Comparison of ENCODE assay signal across 21 mouse cellular contexts in the genomic region with DNA sequence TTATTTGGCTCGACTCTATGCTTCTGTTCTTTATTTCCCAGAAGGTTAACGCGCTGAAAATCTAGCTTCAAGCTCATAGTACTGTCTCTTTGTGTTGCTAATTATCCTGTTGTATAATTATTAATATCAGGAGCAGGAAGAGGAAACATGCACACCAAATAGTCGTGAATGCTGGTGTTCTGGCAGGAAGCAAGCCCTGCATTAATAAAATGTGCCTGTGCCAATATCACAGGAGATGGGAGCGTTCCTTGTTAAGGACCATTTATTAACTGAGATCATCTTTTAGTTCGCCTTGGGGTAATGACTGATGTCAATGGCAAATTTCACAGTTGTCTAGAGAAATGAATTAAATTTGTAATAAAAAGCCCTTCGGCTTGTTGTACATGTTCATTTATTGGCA.
DNase-seq lines count a peak whose midpoint lies in the region; ATAC-seq and TF ChIP-seq lines count a peak whose summit lies in the region.
"Had no signal": no experiment of that assay in that cellular context is flagged by ENCODE, and none has a peak within 500 bp of the region (broad histone marks: within the 10 kb centered on the region; RNA-seq: fewer than 3 reads in every experiment).

No protein-coding gene starts in this region.

- no peak for ATAC-seq in forebrain, embryonic 12.5 days (ENCODE audit: low FRiP score)
- no peak for ATAC-seq in hindbrain, embryonic 14.5 days (ENCODE audit: low FRiP score)
- ATAC-seq in midbrain, embryonic 15.5 days (replicated peaks): no peak
- ATAC-seq: activated CD4-positive, CD25-positive, alpha-beta regulatory T cell, adult 4 months; Patski had no signal

- H3K4me1 ChIP-seq in forebrain, embryonic 12.5 days: peaks cover 48% of the 10 kb centered on the region
- H3K4me1 ChIP-seq in hindbrain, embryonic 14.5 days (replicated peaks; ENCODE audit: control insufficient read depth, insufficient read depth, low read length): peaks cover 32% of the 10 kb centered on the region
- H3K4me1 ChIP-seq in midbrain, embryonic 15.5 days: peaks cover 27% of the 10 kb centered on the region
- H3K4me1 ChIP-seq: embryonic facial prominence, embryonic 15.5 days; heart, embryonic 15.5 days had no signal

- no peaks in the 10 kb centered on the region for H3K36me3 ChIP-seq in forebrain, embryonic 12.5 days (replicated peaks)
- no peaks in the 10 kb centered on the region for H3K36me3 ChIP-seq in hindbrain, embryonic 14.5 days (replicated peaks; ENCODE audit: control insufficient read depth, insufficient read depth)
- no peaks in the 10 kb centered on the region for H3K36me3 ChIP-seq in midbrain, embryonic 15.5 days (replicated peaks)
- H3K36me3 ChIP-seq: embryonic facial prominence, embryonic 15.5 days; heart, embryonic 15.5 days had no signal

- no peak for DNase-seq in left cerebral cortex, adult 2 months (ENCODE audit: extremely low spot score in 1 of 2, low spot score in 2 of 2)
- no peak for DNase-seq in left cerebral cortex, adult 18-20 months (ENCODE audit: low spot score in 2 of 2)
- DNase-seq in hindbrain, embryonic 14.5 days (ENCODE audit: low spot score): peak; percentile 40
- DNase-seq in natural killer cell, adult 2 months (ENCODE audit: low spot score in 2 of 2): no peak
- no peak for DNase-seq in thymus, postnatal 0 days (ENCODE audit: low spot score)
- DNase-seq in gastrocnemius, adult 8-10 months (ENCODE audit: low spot score in 2 of 2): no peak
- DNase-seq: adrenal gland, postnatal 14 days; cerebellum, adult 18-20 months; gastrocnemius, adult 2 months; heart, adult 18-20 months; kidney, adult 11 months; kidney, postnatal 25 days; liver; lung, adult 2 months; lung, postnatal 36 days had no signal

- peak overlapping the region; percentile 5; the same call in 1 of the 2 replicates for H3K27ac ChIP-seq in left cerebral cortex, adult 2 months
- H3K27ac ChIP-seq in forebrain, embryonic 12.5 days: peak overlapping the region; percentile 73
- H3K27ac ChIP-seq in hindbrain, embryonic 14.5 days: no peak overlapping the region
- H3K27ac ChIP-seq in midbrain, embryonic 15.5 days: 0 out of 2 replicates have a peak overlapping the region, but pooled peaks have one; percentile 34
- H3K27ac ChIP-seq: embryonic facial prominence, embryonic 15.5 days; gastrocnemius, adult 2 months; heart, embryonic 15.5 days had no signal

- no peaks in the 10 kb centered on the region for H3K27me3 ChIP-seq in forebrain, embryonic 12.5 days
- H3K27me3 ChIP-seq in hindbrain, embryonic 14.5 days (ENCODE audit: control insufficient read depth, insufficient read depth, low read length): no peaks in the 10 kb centered on the region
- no peaks in the 10 kb centered on the region for H3K27me3 ChIP-seq in midbrain, embryonic 15.5 days (replicated peaks)
- H3K27me3 ChIP-seq: embryonic facial prominence, embryonic 15.5 days; heart, embryonic 15.5 days had no signal

- H3K4me2 ChIP-seq in forebrain, embryonic 12.5 days: no peak overlapping the region
- H3K4me2 ChIP-seq in hindbrain, embryonic 14.5 days (replicated peaks): peak overlapping the region; percentile 15
- no peak overlapping the region for H3K4me2 ChIP-seq in midbrain, embryonic 15.5 days
- H3K4me2 ChIP-seq: embryonic facial prominence, embryonic 15.5 days; heart, embryonic 15.5 days had no signal

- WGBS in forebrain, embryonic 12.5 days: 34% methylated on average over 7 of the region's 7 CpGs
- 11% methylated on average over 7 of the region's 7 CpGs for WGBS in hindbrain, embryonic 14.5 days
- WGBS in midbrain, embryonic 15.5 days: 19% methylated on average over 7 of the region's 7 CpGs

- H3K9me3 ChIP-seq in forebrain, embryonic 12.5 days: no peaks in the 10 kb centered on the region
- H3K9me3 ChIP-seq in hindbrain, embryonic 14.5 days (ENCODE audit: control insufficient read depth, low read length): no peaks in the 10 kb centered on the region
- no peaks in the 10 kb centered on the region for H3K9me3 ChIP-seq in midbrain, embryonic 15.5 days
- H3K9me3 ChIP-seq: embryonic facial prominence, embryonic 15.5 days; heart, embryonic 15.5 days had no signal

- no peak overlapping the region for H3K4me3 ChIP-seq in left cerebral cortex, adult 2 months
- H3K4me3 ChIP-seq in forebrain, embryonic 12.5 days (replicated peaks): no peak overlapping the region
- no peak overlapping the region for H3K4me3 ChIP-seq in hindbrain, embryonic 14.5 days (replicated peaks; ENCODE audit: low read length)
- H3K4me3 ChIP-seq in midbrain, embryonic 15.5 days: no peak overlapping the region
- H3K4me3 ChIP-seq: embryonic facial prominence, embryonic 15.5 days; gastrocnemius, adult 2 months; heart, embryonic 15.5 days had no signal

- no peak for TF ChIP-seq CTCF in left cerebral cortex, adult 2 months (IDR thresholded peaks at IDR 0.05)

- intact Hi-C loops in left cerebral cortex, adult 2 months (cut with DNase I): loop anchor here (5.0 to 10.0 kb wide), 6 partner anchors 65 to 900 kb away; no protein-coding TSS in a partner anchor

- H3K9ac ChIP-seq in forebrain, embryonic 12.5 days: no peak overlapping the region
- no peak overlapping the region for H3K9ac ChIP-seq in hindbrain, embryonic 14.5 days
- no peak overlapping the region for H3K9ac ChIP-seq in midbrain, embryonic 15.5 days
- H3K9ac ChIP-seq: embryonic facial prominence, embryonic 15.5 days; heart, embryonic 15.5 days had no signal
